Mouse (Mus musculus) myocyte (in vitro differentiated cells): ENCODE results near the gene Zfp831.

Source experiments
- CEBPB ChIP-seq: IDR thresholded peaks from 2 replicates; pipeline ENCODE4 v1.6.1; 2011; ENCODE audit warnings: mild to moderate bottlenecking, moderate library complexity; ENCODE audit not compliant: poor library complexity, insufficient read depth, severe bottlenecking
- E2F4 ChIP-seq: IDR thresholded peaks from one replicate; pipeline ENCODE4 v1.6.1; 2011; ENCODE audit warnings: mild to moderate bottlenecking, control low read depth, moderate library complexity; ENCODE audit not compliant: insufficient read depth
- MAX ChIP-seq: IDR thresholded peaks from one replicate; pipeline ENCODE4 v1.6.1; 2011; ENCODE audit warnings: low read depth, mild to moderate bottlenecking, control low read depth
- MYOD1 ChIP-seq, 3 experiments: IDR thresholded peaks; one replicate each; pipeline ENCODE4 v1.6.1; 2011; ENCODE audit warnings: control low read depth in 2 of 3, low read depth in 2 of 3, mild to moderate bottlenecking in 2 of 3, moderate library complexity in 1 of 3; ENCODE audit not compliant: insufficient read length in 2 of 3, control insufficient read depth in 1 of 3
- POLR2A ChIP-seq: IDR thresholded peaks from one replicate; pipeline ENCODE4 v1.6.1; 2011; ENCODE audit warnings: low read depth, mild to moderate bottlenecking, control low read depth, moderate library complexity; ENCODE audit not compliant: insufficient read length
- TCF12 ChIP-seq: IDR thresholded peaks from one replicate; pipeline ENCODE4 v1.6.1; 2011; ENCODE audit warnings: mild to moderate bottlenecking, control low read depth; ENCODE audit not compliant: poor library complexity, insufficient read depth, severe bottlenecking
- TCF3 ChIP-seq: IDR thresholded peaks from one replicate; pipeline ENCODE4 v1.6.1; 2011; ENCODE audit warnings: low read depth, control low read depth; ENCODE audit not compliant: insufficient read length
- USF1 ChIP-seq: IDR thresholded peaks from one replicate; pipeline ENCODE4 v1.6.1; 2011; ENCODE audit warnings: low read depth, mild to moderate bottlenecking, control low read depth, moderate library complexity

GRCm38 (mm10) chr2:174748381-174748780, 105.0 kb downstream of the Zfp831 start:
- TF ChIP-seq TCF3, result no peak
- no peak for TF ChIP-seq USF1
- TF ChIP-seq POLR2A, result no peak
- no peak for TF ChIP-seq MYOD1 (IDR thresholded peaks at IDR 0.05; ENCODE audit: control insufficient read depth in 1 of 3, insufficient read length in 2 of 3, low read depth in 2 of 3)
- no peak for TF ChIP-seq MAX
- no peak for TF ChIP-seq TCF12
- no peak for TF ChIP-seq E2F4
- no peak for TF ChIP-seq CEBPB
